Mouse (Mus musculus) liver, embryonic 11.5 days (tissue): ENCODE results near the gene Mtmr14. TPM values are rescaled to one million over a fixed set of nuclear protein-coding genes. Genes with fewer than 3 reads are reported as not detected.
A peak's percentile ranks its signal among the peaks of the same experiment; 100 is the strongest.

Experiments used
- ATAC-seq: fragments of 200-750 bp; cut with Nextera tagmentation; replicated peaks from 2 replicates; pipeline ENCODE4 v1.8.0; 2017; ENCODE audit warnings: moderate number of reproducible peaks, mild to moderate bottlenecking, moderate TSS enrichment, moderate library complexity; ENCODE audit not compliant: low FRiP score
- DNase-seq: peaks from one replicate; pipeline ENCODE4 v3.0.0-alpha.2; 2017; ENCODE audit warnings: low spot score
- H3K27ac ChIP-seq: fragments of 300-500 bp; sonication (generic); 2 replicates; pipeline ENCODE4 v1.5.1; 2014; ENCODE audit warnings: mild to moderate bottlenecking, low read depth, low read length, control low read depth
- H3K27me3 ChIP-seq: fragments of 300-500 bp; sonication (generic); replicated peaks from 2 replicates; pipeline ENCODE4 v1.6.1; 2014; ENCODE audit warnings: low read length, mixed read lengths; ENCODE audit not compliant: control insufficient read depth, insufficient read depth
- H3K36me3 ChIP-seq: fragments of 300-500 bp; sonication (generic); 2 replicates; pipeline ENCODE4 v1.6.1; 2014; ENCODE audit warnings: mild to moderate bottlenecking, low read length, moderate library complexity, mixed read lengths; ENCODE audit not compliant: control insufficient read depth, insufficient read depth
- H3K4me1 ChIP-seq: fragments of 300-500 bp; sonication (generic); replicated peaks from 2 replicates; pipeline ENCODE4 v1.6.1; 2014; ENCODE audit warnings: low read length, mixed read lengths; ENCODE audit not compliant: control insufficient read depth, insufficient read depth
- H3K4me2 ChIP-seq: fragments of 300-500 bp; sonication (generic); 2 replicates; pipeline ENCODE4 v1.6.1; 2014; ENCODE audit warnings: mild to moderate bottlenecking, control low read depth, moderate library complexity
- H3K4me3 ChIP-seq: fragments of 300-500 bp; sonication (generic); 2 replicates; pipeline ENCODE4 v1.5.1; 2014; ENCODE audit warnings: low read depth, low read length, control low read depth
- H3K9ac ChIP-seq: fragments of 300-500 bp; sonication (generic); 2 replicates; pipeline ENCODE4 v1.6.1; 2014; ENCODE audit warnings: low read depth, low read length, control low read depth
- H3K9me3 ChIP-seq: fragments of 300-500 bp; sonication (generic); 2 replicates; pipeline ENCODE4 v1.6.1; 2016; ENCODE audit warnings: low read length, inconsistent platforms, mixed read lengths; ENCODE audit not compliant: control insufficient read depth
- WGBS: fragments of 180-500 bp; shearing (Covaris S2); extraction: QIAGEN DNeasy Blood & Tissue Kit; methylation state at CpG from one replicate; pipeline ENCODE4 v1.1.7; 2014; 5-methylcytosine and 5-hydroxymethylcytosine counted together
- polyA plus RNA-seq: library from polyadenylated mRNA; unstranded; fragments of >200 nt; fragmentation: Nextera tagmentation; extraction: Ambion mirVana; gene quantifications from 2 replicates; pipeline ENCODE4 v1.2.1, GENCODE M21; 2014

Mtmr14 gene
- polyA plus RNA-seq, 1 experiment from 2014 or later: 30.7 TPM

GRCm38 (mm10) chr6:113235141-113235540 lies 2.5 kb upstream of the Mtmr14 start:
- peaks cover 11% of the 10 kb centered on the region for H3K4me1 ChIP-seq
- H3K9ac ChIP-seq: no peak overlapping the region
- 63% methylated on average over 5 of the region's 5 CpGs for WGBS
- H3K27ac ChIP-seq: no peak overlapping the region
- no peak overlapping the region for H3K4me2 ChIP-seq
- H3K9me3 ChIP-seq: no peaks in the 10 kb centered on the region
- DNase-seq (no peak), ATAC-seq (no peak)
- no peaks in the 10 kb centered on the region for H3K36me3 ChIP-seq
- H3K4me3 ChIP-seq: no peak overlapping the region
- no peaks in the 10 kb centered on the region for H3K27me3 ChIP-seq

DNA sequence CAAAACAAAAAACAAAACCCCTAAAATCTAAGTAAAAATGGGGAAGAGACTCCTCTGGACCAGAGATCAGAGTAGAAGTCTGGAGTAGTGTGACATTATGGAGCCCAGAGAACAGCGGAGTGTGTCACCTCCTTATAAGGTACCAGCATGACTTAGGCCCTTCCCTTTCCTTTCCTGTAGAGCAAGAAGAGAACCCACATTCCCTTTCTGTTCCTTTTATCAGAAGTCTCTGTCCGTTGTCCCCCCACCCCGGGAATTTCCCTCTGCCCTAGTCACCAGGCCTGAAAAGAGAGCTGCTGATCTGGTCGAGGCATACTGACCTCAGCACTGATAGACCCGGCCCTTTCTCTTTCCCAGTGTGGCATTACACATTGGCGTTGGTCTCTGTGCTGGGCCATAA lies 799 bp downstream of the Mtmr14 start:
- Histone ChIP-seq H3K9me3 (no peaks in the 10 kb centered on the region), H3K27ac (no peak overlapping the region), H3K36me3 (peaks cover 4% of the 10 kb centered on the region; the same call in 1 of the 2 replicates), H3K9ac (peak overlapping the region; percentile 83), H3K4me3 (peak overlapping the region; percentile 91), H3K4me2 (peak overlapping the region; percentile 87), H3K27me3 (no peaks in the 10 kb centered on the region), H3K4me1 (peaks cover 11% of the 10 kb centered on the region)
- ATAC-seq (no peak), DNase-seq (no peak)
- WGBS: 19% methylated on average over 6 of the region's 6 CpGs

DNA sequence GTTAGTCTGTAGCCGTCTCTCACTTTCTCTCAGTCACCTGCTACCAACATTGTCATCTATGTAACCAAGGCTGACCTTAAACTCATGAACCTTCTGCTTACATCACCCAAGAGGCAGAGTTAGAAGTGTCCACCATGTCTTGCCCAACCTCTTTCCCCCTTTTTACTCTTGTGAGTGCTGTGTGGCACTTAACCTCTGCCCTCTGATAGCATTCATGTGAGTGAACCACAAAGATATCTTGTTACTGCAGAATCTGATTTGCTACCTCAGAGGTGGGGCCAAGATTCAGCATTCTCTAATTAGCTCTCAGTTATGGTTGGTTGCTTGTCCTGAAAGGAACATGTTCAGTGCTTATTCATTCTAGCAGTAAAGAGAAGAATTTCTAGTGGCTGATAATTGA lies 5.1 kb downstream of the Mtmr14 start:
- no peak overlapping the region; the same call in 1 of the 2 replicates for H3K9ac ChIP-seq
- ATAC-seq: no peak
- DNase-seq: no peak
- peaks cover 6% of the 10 kb centered on the region for H3K36me3 ChIP-seq
- H3K27me3 ChIP-seq: no peaks in the 10 kb centered on the region
- H3K27ac ChIP-seq: no peak overlapping the region
- H3K4me1 ChIP-seq: peaks cover 9% of the 10 kb centered on the region; the same call in 1 of the 2 replicates
- 83% methylated on average over 1 of the region's 1 CpGs for WGBS
- no peak overlapping the region for H3K4me3 ChIP-seq
- no peak overlapping the region for H3K4me2 ChIP-seq
- H3K9me3 ChIP-seq: no peaks in the 10 kb centered on the region

DNA sequence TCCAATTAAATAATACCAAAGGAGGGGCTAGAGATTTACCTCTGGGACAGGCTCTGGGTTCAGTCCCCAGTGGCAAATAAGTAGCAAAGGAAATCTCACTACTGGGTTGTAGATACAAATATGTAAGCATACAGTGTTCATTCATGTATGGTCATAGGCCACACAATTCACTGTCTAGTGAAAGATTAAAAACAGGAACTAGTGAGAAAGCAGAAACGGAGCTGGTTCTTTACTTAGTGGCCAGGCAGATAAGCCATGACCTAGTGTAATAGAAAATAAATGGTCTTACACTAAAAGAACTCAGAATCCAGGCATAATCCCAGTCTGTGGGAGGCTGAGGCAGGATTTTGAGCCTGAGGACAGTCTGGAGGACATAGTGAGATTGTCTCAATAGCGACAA lies 7.9 kb downstream of the Mtmr14 start:
- DNase-seq: no peak
- Histone ChIP-seq H3K27ac (no peak overlapping the region), H3K4me1 (no peaks in the 10 kb centered on the region), H3K36me3 (peaks cover 7% of the 10 kb centered on the region), H3K27me3 (no peaks in the 10 kb centered on the region), H3K9me3 (no peaks in the 10 kb centered on the region), H3K4me3 (no peak overlapping the region), H3K4me2 (no peak overlapping the region), H3K9ac (no peak overlapping the region)
- 67% methylated on average over 2 of the region's 2 CpGs for WGBS
- ATAC-seq: no peak

GRCm38 (mm10) chr6:113250786-113251185 lies 13.1 kb downstream of the Mtmr14 start:
- no peak overlapping the region for H3K4me2 ChIP-seq
- H3K36me3 ChIP-seq: peaks cover 19% of the 10 kb centered on the region

DNA sequence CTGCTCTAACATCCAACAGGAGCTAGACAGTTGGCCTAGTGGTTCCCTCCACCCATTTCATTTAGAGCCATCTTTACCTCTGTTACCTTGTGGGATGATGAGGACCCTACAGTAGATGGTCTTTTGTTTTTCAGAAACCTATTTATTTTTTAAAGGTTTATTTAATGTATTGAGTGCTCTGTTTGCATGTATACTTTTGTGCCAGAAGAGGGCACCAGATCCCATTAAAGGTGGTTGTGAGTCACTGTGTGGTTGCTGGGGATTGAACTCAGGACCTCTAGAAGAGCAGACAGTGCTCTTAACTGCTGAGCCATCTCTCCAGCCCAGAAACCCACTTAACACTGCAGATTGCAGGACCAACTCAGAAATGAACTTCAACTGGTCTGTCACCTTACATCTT lies 14.3 kb downstream of the Mtmr14 start:
- H3K4me1 ChIP-seq: no peaks in the 10 kb centered on the region
- no peak for DNase-seq
- H3K27ac ChIP-seq: no peak overlapping the region
- H3K4me2 ChIP-seq: no peak overlapping the region
- no peak overlapping the region for H3K9ac ChIP-seq
- no peak overlapping the region for H3K4me3 ChIP-seq
- no peak for ATAC-seq
- H3K9me3 ChIP-seq: no peaks in the 10 kb centered on the region
- peaks cover 19% of the 10 kb centered on the region for H3K36me3 ChIP-seq
- H3K27me3 ChIP-seq: no peaks in the 10 kb centered on the region

More at GRCm38 (mm10) chr6:113250786-113251185, 13.1 kb downstream of the Mtmr14 start:
- Histone ChIP-seq H3K9ac (no peak overlapping the region), H3K4me3 (no peak overlapping the region), H3K27ac (no peak overlapping the region), H3K27me3 (no peaks in the 10 kb centered on the region), H3K9me3 (no peaks in the 10 kb centered on the region), H3K4me1 (no peaks in the 10 kb centered on the region)
- WGBS: 70% methylated on average over 5 of the region's 5 CpGs
- DNase-seq (no peak), ATAC-seq (no peak)

DNA sequence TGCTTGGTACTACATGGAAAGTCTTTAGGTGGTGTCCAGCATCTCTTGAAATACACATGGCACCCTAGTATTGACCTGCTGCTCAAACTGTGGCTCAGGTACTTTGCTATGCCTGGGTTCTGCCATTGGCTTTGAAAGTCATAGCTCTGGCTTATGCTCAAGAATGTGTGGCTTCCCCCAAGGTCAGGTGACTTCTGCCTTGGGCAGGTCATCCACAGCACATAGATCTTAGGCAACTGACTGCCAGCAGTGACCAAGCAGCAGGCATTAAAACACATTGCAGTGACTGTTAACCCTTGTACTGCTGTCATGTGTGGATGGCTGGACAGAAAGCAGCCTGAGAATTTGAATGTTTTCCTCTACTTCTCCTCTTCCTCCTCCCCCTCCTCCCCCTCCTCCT lies 17.3 kb downstream of the Mtmr14 start:
- H3K4me1 ChIP-seq: no peaks in the 10 kb centered on the region
- H3K9me3 ChIP-seq: no peaks in the 10 kb centered on the region
- peaks cover 19% of the 10 kb centered on the region for H3K36me3 ChIP-seq
- DNase-seq (no peak), ATAC-seq (no peak)
- no peak overlapping the region for H3K9ac ChIP-seq
- H3K4me2 ChIP-seq: no peak overlapping the region
- no peak overlapping the region for H3K4me3 ChIP-seq
- H3K27ac ChIP-seq: no peak overlapping the region
- no peaks in the 10 kb centered on the region for H3K27me3 ChIP-seq

DNA sequence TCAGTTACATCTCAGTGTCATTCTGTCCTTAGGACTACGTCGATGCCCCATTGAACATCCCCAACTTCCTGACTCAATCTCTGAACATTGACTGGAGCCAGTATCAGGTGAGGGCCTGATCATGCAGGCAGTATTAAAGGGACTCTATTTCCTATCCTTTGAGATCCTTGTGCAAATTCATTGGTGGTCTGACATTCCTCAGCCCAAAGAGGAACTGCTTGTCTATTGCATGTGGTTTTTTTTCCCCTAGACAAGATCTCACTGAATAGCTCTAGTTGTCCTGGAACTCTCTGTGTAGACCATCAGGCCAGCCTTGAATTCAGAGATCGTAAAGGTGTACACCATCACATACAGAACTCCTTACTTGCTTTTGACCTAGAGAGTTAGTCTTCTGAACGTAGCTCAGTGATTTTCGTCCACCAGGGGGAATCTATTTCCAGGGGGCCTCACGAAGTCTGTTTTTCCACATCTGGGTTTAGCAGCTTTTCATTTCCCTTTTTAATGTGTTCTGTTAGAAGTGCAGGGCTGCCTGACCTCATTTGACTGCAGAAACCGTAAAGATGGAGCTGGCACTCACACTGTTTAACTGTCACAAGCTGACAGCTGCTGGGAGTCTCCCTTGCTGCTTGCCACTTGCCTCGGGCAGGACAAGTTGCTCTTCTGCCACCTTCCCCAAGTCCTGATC lies 23.7 kb downstream of the Mtmr14 start:
- Histone ChIP-seq H3K36me3 (peaks cover 11% of the 10 kb centered on the region; the same call in 1 of the 2 replicates), H3K27me3 (no peaks in the 10 kb centered on the region), H3K4me1 (no peaks in the 10 kb centered on the region), H3K4me2 (no peak overlapping the region), H3K27ac (no peak overlapping the region), H3K9me3 (no peaks in the 10 kb centered on the region), H3K9ac (no peak overlapping the region), H3K4me3 (no peak overlapping the region)
- WGBS: 80% methylated on average over 8 of the region's 8 CpGs
- ATAC-seq (no peak), DNase-seq (no peak)

DNA sequence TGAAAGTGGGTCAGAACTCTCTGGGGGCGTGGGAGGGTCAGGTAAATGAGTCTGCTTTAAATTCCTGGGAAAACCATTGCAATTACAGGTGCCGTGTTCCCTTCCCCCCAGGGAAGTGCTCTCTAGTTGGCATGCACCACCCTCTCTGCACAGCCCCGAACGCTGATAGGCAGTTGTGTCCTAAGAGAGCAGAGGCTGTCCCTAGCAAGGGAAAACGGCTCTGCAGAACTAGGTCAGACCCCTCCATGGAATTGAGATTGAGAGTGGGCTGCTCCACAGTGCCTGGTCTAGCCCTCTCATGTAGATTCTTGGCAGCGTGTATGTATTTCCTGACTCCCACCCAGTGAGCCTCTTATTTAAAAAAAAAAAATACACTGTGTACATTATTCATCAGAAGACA lies 25.9 kb downstream of the Mtmr14 start:
- Histone ChIP-seq H3K4me1 (no peaks in the 10 kb centered on the region), H3K9me3 (no peaks in the 10 kb centered on the region), H3K36me3 (peaks cover 15% of the 10 kb centered on the region; the same call in 1 of the 2 replicates), H3K27ac (no peak overlapping the region), H3K4me2 (no peak overlapping the region), H3K4me3 (no peak overlapping the region), H3K9ac (no peak overlapping the region), H3K27me3 (no peaks in the 10 kb centered on the region)
- ATAC-seq (no peak), DNase-seq (no peak)
- WGBS: 88% methylated on average over 6 of the region's 6 CpGs
